Mouse (Mus musculus) heart, adult 2 months (tissue): ENCODE measurements around the gene Hmox1. TPM values are rescaled to one million over a fixed set of nuclear protein-coding genes. Genes with fewer than 3 reads are reported as not detected.

ENCODE experiments used
- DNase-seq, 2 experiments: peaks; one replicate each; pipeline ENCODE4 v3.0.0; 2021
- H3K27ac ChIP-seq: fragments of 200-600 bp; 2 replicates; pipeline ENCODE4 v1.8.1; 2022
- H3K27me3 ChIP-seq: fragments of 200-500 bp; 2 replicates; pipeline ENCODE4 v1.6.1; 2012; ENCODE audit warnings: mild to moderate bottlenecking, low read length, inconsistent platforms, mixed read lengths; ENCODE audit not compliant: control insufficient read depth, insufficient read depth
- H3K36me3 ChIP-seq: fragments of 200-500 bp; 2 replicates; pipeline ENCODE4 v1.6.1; 2012; ENCODE audit warnings: low read length, inconsistent platforms; ENCODE audit not compliant: control insufficient read depth, insufficient read depth
- H3K4me1 ChIP-seq: fragments of 200-500 bp; 2 replicates; pipeline ENCODE4 v1.6.1; 2011; ENCODE audit warnings: low read length; ENCODE audit not compliant: control insufficient read depth, insufficient read depth
- H3K4me3 ChIP-seq: fragments of 200-600 bp; 2 replicates; pipeline ENCODE4 v1.8.1; 2022
- H3K79me2 ChIP-seq: fragments of 200-500 bp; replicated peaks from 2 replicates; pipeline ENCODE4 v1.6.1; 2012; ENCODE audit warnings: mild to moderate bottlenecking, inconsistent platforms, low read length, moderate library complexity, mixed read lengths; ENCODE audit not compliant: control insufficient read depth, insufficient read depth
- H3K9ac ChIP-seq: fragments of 200-500 bp; 2 replicates; pipeline ENCODE4 v1.6.1; 2012; ENCODE audit warnings: low read depth, mild to moderate bottlenecking, control low read depth, inconsistent platforms, low read length, mixed read lengths
- CTCF ChIP-seq: fragments of 200-600 bp; IDR thresholded peaks from 2 replicates; pipeline ENCODE4 v1.8.1; 2022; ENCODE audit warnings: antibody characterized with exemption, mild to moderate bottlenecking, moderate library complexity
- EP300 ChIP-seq: fragments of 200-500 bp; IDR thresholded peaks from 2 replicates; pipeline ENCODE4 v1.6.1; 2011; ENCODE audit warnings: low read depth, low read length, control low read depth; ENCODE audit not compliant: insufficient read depth
- POLR2A ChIP-seq: fragments of 200-500 bp; IDR thresholded peaks from 2 replicates; pipeline ENCODE4 v1.6.1; 2011; ENCODE audit warnings: mild to moderate bottlenecking, low read depth, low read length, control low read depth; ENCODE audit not compliant: insufficient read depth
- WGBS: fragments of 180-500 bp; shearing (Covaris S2); methylation state at CpG from one replicate; pipeline ENCODE4 v1.1.7; 2018; 5-methylcytosine and 5-hydroxymethylcytosine counted together
- intact Hi-C: fragments of 180-260 bp; cut with DNase I; formaldehyde crosslinking; loops from one replicate; pipeline ENCODE4 v1.15.1; 2025
- polyA plus RNA-seq: library from polyadenylated mRNA; depleted of rRNA; stranded (reverse); fragments of >200 nt; gene quantifications from 2 replicates; pipeline ENCODE4 v1.2.3, GENCODE M21; 2012
- total RNA-seq, 2 experiments: library from RNA; stranded (reverse); gene quantifications; 2 replicates each; pipeline ENCODE4 v1.2.3; 2021

Hmox1 gene
- total and polyA plus RNA-seq, 3 experiments = 7.7 to 11.9 (median 9.0) TPM

DNA sequence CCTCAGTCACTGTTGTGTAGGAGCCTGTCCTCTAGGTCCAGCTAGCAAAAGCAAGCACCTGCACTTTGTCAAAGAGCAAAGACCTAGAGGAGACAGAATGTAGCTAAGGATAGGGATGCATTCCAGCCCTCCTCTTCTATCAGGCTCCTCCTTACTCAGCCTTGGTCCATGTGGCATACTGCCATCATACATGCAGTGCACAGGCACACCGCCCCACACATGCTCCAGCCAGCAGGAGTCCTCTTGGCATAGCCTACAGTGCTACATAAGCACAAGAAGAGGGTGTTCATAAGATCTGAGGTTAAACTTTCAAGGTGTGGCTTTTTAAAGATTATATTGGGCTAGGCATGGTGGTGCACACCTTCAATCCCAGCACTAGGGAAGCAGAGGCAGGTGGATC is 18.5 kb upstream of the Hmox1 start:
- H3K27me3 ChIP-seq = no peaks in the 10 kb centered on the region
- intact Hi-C loops = loop anchor here (5.0 kb wide), 1 partner anchor 197 kb away; no protein-coding TSS in a partner anchor
- 67% methylated on average over 1 of the region's 1 CpGs for WGBS

GRCm38 (mm10) chr8:75078215-75078614 is 15.2 kb upstream of the Hmox1 start:
- no peak overlapping the region for H3K4me3 ChIP-seq
- no peaks in the 10 kb centered on the region for H3K27me3 ChIP-seq
- intact Hi-C loops = no loop called here
- H3K27ac ChIP-seq = no peak overlapping the region
- H3K4me1 ChIP-seq = peaks cover under 1% of the 10 kb centered on the region; the same call in 1 of the 2 replicates
- DNase-seq = no peak
- TF ChIP-seq POLR2A (no peak), EP300 (no peak), CTCF (no peak)
- no peaks in the 10 kb centered on the region for H3K36me3 ChIP-seq
- WGBS = 64% methylated on average over 1 of the region's 1 CpGs
- H3K79me2 ChIP-seq = no peaks in the 10 kb centered on the region
- no peak overlapping the region for H3K9ac ChIP-seq

More for the DNA sequence above, 18.5 kb upstream of the Hmox1 start:
- H3K79me2 ChIP-seq = no peaks in the 10 kb centered on the region
- no peak for TF ChIP-seq POLR2A
- TF ChIP-seq CTCF = no peak
- TF ChIP-seq EP300 = no peak
- no peak overlapping the region for H3K4me3 ChIP-seq
- no peak overlapping the region for H3K9ac ChIP-seq
- no peak for DNase-seq
- H3K27ac ChIP-seq = no peak overlapping the region
- peaks cover 3% of the 10 kb centered on the region for H3K4me1 ChIP-seq
- H3K36me3 ChIP-seq = no peaks in the 10 kb centered on the region

GRCm38 (mm10) chr8:75078851-75079250 is 14.6 kb upstream of the Hmox1 start:
- Histone ChIP-seq H3K4me3 (no peak overlapping the region), H3K27me3 (no peaks in the 10 kb centered on the region), H3K27ac (no peak overlapping the region), H3K79me2 (no peaks in the 10 kb centered on the region), H3K9ac (no peak overlapping the region), H3K4me1 (peaks cover 3% of the 10 kb centered on the region), H3K36me3 (no peaks in the 10 kb centered on the region)
- DNase-seq = no peak
- intact Hi-C loops = no loop called here
- TF ChIP-seq CTCF = no peak
- TF ChIP-seq EP300 = no peak
- no peak for TF ChIP-seq POLR2A
- 93% methylated on average over 9 of the region's 9 CpGs for WGBS

GRCm38 (mm10) chr8:75081364-75082040 is 11.9 kb upstream of the Hmox1 start:
- intact Hi-C loops = no loop called here
- TF ChIP-seq CTCF (no peak), POLR2A (no peak), EP300 (no peak)
- WGBS = 73% methylated on average over 9 of the region's 9 CpGs

GRCm38 (mm10) chr8:75082181-75082805 is 11.1 kb upstream of the Hmox1 start:
- Histone ChIP-seq H3K27ac (no peak overlapping the region), H3K9ac (no peak overlapping the region), H3K4me3 (no peak overlapping the region), H3K27me3 (no peaks in the 10 kb centered on the region), H3K79me2 (no peaks in the 10 kb centered on the region), H3K4me1 (peaks cover 11% of the 10 kb centered on the region), H3K36me3 (no peaks in the 10 kb centered on the region)
- 70% methylated on average over 6 of the region's 6 CpGs for WGBS
- intact Hi-C loops = no loop called here
- no peak for DNase-seq
- TF ChIP-seq POLR2A = no peak
- no peak for TF ChIP-seq CTCF
- TF ChIP-seq EP300 = no peak

More at GRCm38 (mm10) chr8:75081364-75082040, 11.9 kb upstream of the Hmox1 start:
- H3K79me2 ChIP-seq = no peaks in the 10 kb centered on the region
- H3K4me1 ChIP-seq = peaks cover 9% of the 10 kb centered on the region
- H3K4me3 ChIP-seq = no peak overlapping the region
- no peaks in the 10 kb centered on the region for H3K36me3 ChIP-seq
- no peaks in the 10 kb centered on the region for H3K27me3 ChIP-seq
- H3K27ac ChIP-seq = no peak overlapping the region
- H3K9ac ChIP-seq = no peak overlapping the region
- DNase-seq = no peak

DNA sequence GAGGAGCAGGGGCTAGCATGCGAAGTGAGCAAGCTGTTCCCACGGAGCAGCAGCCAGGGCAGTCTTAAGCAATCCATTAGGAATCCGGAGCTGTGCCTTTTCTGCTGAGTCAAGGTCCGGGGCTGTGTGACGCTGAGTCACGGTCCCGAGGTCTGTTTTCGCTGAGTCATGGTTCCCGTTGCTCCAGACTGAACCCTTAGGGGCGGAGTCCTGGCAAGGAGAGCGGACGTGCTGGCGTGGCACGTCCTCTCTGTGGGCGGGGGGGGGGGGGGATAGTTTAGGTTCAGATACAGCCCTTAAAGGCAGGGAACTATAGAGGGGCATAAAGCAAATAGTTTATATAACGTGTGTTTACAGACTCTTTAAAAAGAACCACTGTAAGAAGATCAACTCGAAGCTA is 9.6 kb upstream of the Hmox1 start:
- intact Hi-C loops = no loop called here
- Histone ChIP-seq H3K79me2 (no peaks in the 10 kb centered on the region), H3K27ac (peak overlapping the region; percentile 80; the same call in 1 of the 2 replicates), H3K4me3 (no peak overlapping the region), H3K27me3 (no peaks in the 10 kb centered on the region), H3K9ac (peak overlapping the region; percentile 20; the same call in 1 of the 2 replicates), H3K36me3 (no peaks in the 10 kb centered on the region), H3K4me1 (peaks cover 13% of the 10 kb centered on the region)
- TF ChIP-seq POLR2A = no peak
- TF ChIP-seq EP300 = peak; percentile 91; the same call in 1 of the 2 replicates
- WGBS = 2% methylated on average over 16 of the region's 17 CpGs
- DNase-seq = peak; percentile 91 to 93
